Mouse (Mus musculus) forebrain, embryonic 14.5 days (tissue): ENCODE data around the gene Pcnt. TPM values are rescaled to one million over a fixed set of nuclear protein-coding genes. Genes with fewer than 3 reads are reported as not detected.

Source experiments
- ATAC-seq: fragments of 200-750 bp; cut with Nextera tagmentation; 2 replicates; pipeline ENCODE4 v1.8.0; 2017; ENCODE audit warnings: mild to moderate bottlenecking, moderate library complexity
- DNase-seq: peaks from one replicate; pipeline ENCODE4 v3.0.0-alpha.2; 2015; ENCODE audit warnings: low spot score
- H3K27ac ChIP-seq: fragments of 300-500 bp; sonication (generic); 2 replicates; pipeline ENCODE4 v1.5.1; 2014; ENCODE audit warnings: low read depth, mild to moderate bottlenecking, control low read depth, low read length, moderate library complexity
- H3K27me3 ChIP-seq: fragments of 300-500 bp; sonication (generic); replicated peaks from 2 replicates; pipeline ENCODE4 v1.6.1; 2014; ENCODE audit warnings: low read length, control low read depth, mixed read lengths; ENCODE audit not compliant: control insufficient read depth, insufficient read depth
- H3K36me3 ChIP-seq: fragments of 300-500 bp; sonication (generic); 2 replicates; pipeline ENCODE4 v1.6.1; 2014; ENCODE audit warnings: low read length, control low read depth; ENCODE audit not compliant: control insufficient read depth, insufficient read depth
- H3K4me1 ChIP-seq: fragments of 300-500 bp; sonication (generic); 2 replicates; pipeline ENCODE4 v1.6.1; 2014; ENCODE audit warnings: antibody characterized with exemption, low read length, control low read depth; ENCODE audit not compliant: control insufficient read depth, insufficient read depth
- H3K4me2 ChIP-seq: fragments of 300-500 bp; sonication (generic); 2 replicates; pipeline ENCODE4 v1.6.1; 2014; ENCODE audit warnings: mild to moderate bottlenecking, control low read depth, low read length
- H3K4me3 ChIP-seq: fragments of 300-500 bp; sonication (generic); 2 replicates; pipeline ENCODE4 v1.5.1; 2014; ENCODE audit warnings: low read depth, low read length, control low read depth
- H3K9ac ChIP-seq: fragments of 300-500 bp; sonication (generic); 2 replicates; pipeline ENCODE4 v1.6.1; 2014; ENCODE audit warnings: mild to moderate bottlenecking, low read length, control low read depth, moderate library complexity
- H3K9me3 ChIP-seq: fragments of 300-500 bp; sonication (generic); replicated peaks from 2 replicates; pipeline ENCODE4 v1.6.1; 2016; ENCODE audit warnings: low read length, control low read depth, mixed read lengths; ENCODE audit not compliant: control insufficient read depth
- WGBS: fragments of 180-500 bp; shearing (Covaris S2); extraction: QIAGEN DNeasy Blood & Tissue Kit; methylation state at CpG from one replicate; pipeline ENCODE4 v1.1.7; 2014; 5-methylcytosine and 5-hydroxymethylcytosine counted together
- polyA plus RNA-seq: library from polyadenylated mRNA; unstranded; fragments of >200 nt; fragmentation: Nextera tagmentation; extraction: Ambion mirVana; gene quantifications from 2 replicates; pipeline ENCODE4 v1.2.1, GENCODE M21; 2014

Pcnt gene
- polyA plus RNA-seq, 1 experiment from 2014 or later, result 10.5 TPM

DNA sequence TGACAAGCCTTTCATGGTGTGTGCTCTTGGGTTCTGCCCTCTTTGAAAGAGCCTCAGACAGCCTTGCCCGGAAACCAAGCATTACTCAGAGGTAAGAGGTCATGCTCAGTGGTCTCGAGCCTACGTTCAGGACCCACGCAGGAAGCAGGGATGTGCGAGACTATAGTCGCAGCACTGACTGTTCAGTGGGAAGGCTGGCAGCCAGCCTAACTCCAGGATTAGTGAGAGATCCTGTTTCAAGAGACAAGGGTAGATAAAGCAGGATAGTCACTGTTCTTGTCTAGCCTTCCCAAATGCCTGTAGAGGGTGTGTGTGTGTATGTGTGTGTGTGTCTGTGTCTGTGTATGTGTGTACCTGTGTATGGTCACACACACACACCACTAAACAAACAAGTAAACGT lies 126.4 kb downstream of the Pcnt start:
- Histone ChIP-seq H3K4me1 (no peaks in the 10 kb centered on the region), H3K36me3 (peaks cover 44% of the 10 kb centered on the region), H3K4me2 (no peak overlapping the region), H3K9ac (no peak overlapping the region), H3K9me3 (no peaks in the 10 kb centered on the region), H3K27me3 (no peaks in the 10 kb centered on the region), H3K27ac (no peak overlapping the region), H3K4me3 (no peak overlapping the region)
- ATAC-seq (no peak), DNase-seq (no peak)
- WGBS, result 78% methylated on average over 7 of the region's 7 CpGs

DNA sequence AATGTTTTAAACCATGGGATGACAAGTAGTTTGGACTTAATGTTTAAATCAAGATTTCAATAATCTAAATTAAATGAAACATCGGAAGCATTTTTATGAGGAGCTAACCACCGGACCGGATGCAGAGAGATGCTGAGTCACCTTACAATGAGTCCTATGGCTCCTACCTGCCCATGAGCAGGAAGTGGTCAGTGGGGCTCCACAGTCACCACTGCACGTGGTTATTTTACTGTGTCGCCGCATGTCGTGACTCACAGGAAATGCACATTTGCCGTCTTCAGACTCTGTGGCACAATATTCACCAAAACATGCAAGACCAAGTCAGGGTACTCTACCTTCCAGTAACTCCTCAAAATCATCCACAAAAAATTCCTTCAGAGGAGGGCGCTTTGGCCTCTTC lies 135.8 kb downstream of the Pcnt start:
- Histone ChIP-seq H3K4me1 (no peaks in the 10 kb centered on the region), H3K4me2 (no peak overlapping the region), H3K36me3 (peaks cover 44% of the 10 kb centered on the region), H3K4me3 (no peak overlapping the region), H3K27ac (no peak overlapping the region), H3K27me3 (no peaks in the 10 kb centered on the region), H3K9me3 (no peaks in the 10 kb centered on the region), H3K9ac (no peak overlapping the region)
- ATAC-seq (no peak), DNase-seq (no peak)
- 90% methylated on average over 9 of the region's 9 CpGs for WGBS

Other genes with a start within 250 kb of the Pcnt start
- 279 and 307 TPM in 2 replicates for gene Prmt2, start 204.9 kb downstream of the Pcnt start, polyA plus RNA-seq
- gene S100b, start 188.9 kb downstream of the Pcnt start, polyA plus RNA-seq, result 0.42 and 0.77 TPM in 2 replicates
- 5.6 and 6.9 TPM in 2 replicates for gene Dip2a, start 97.5 kb downstream of the Pcnt start, polyA plus RNA-seq
- gene AC141477.1, start 2.3 kb downstream of the Pcnt start, polyA plus RNA-seq, result not detected in 2 replicates
- not detected in 2 replicates for gene 2610028H24Rik, start 6.3 kb upstream of the Pcnt start, polyA plus RNA-seq
- gene Mcm3ap, start 26.1 kb upstream of the Pcnt start, polyA plus RNA-seq, result 65.3 and 73.1 TPM in 2 replicates
- 4.6 and 5.2 TPM in 2 replicates for gene Ybey, start 26.3 kb upstream of the Pcnt start, polyA plus RNA-seq
- gene Lss, start 88.8 kb upstream of the Pcnt start, polyA plus RNA-seq, result 36.1 and 38.9 TPM in 2 replicates
- gene Spatc1l, start 119.5 kb upstream of the Pcnt start, polyA plus RNA-seq, result 0.21 TPM in 1 of 2 replicates, not detected in the other
- not detected in 2 replicates for gene Ftcd, start 132.9 kb upstream of the Pcnt start, polyA plus RNA-seq
- gene Col6a2, start 180.8 kb upstream of the Pcnt start, polyA plus RNA-seq, result 4.7 and 7.1 TPM in 2 replicates